Mouse (Mus musculus): ENCODE measurements around the gene Ndufaf2.

Ndufaf2 gene

DNA sequence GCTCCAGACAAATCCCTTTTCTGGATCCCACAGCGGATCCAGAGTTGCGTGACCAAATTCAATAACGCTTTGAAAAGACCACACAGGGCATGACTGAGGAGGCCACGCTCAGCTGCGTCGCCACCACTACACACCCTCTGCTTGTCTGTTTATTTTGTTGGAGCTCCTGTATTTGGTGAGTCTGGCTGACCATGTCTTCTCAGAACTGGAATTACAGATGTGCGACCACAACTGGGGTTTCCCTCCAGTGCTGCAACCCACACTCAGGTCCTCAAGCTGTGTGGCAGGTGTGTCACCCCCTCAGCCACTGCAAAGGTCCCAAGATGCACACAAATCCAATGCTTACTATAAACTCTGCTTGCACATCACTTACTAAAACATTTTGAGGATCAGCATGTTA, 66.1 kb downstream of the Ndufaf2 start:
- DNase-seq (ENCODE audit: inconsistent age in 2 of 2, low spot score in 1 of 2) = no peak

DNA sequence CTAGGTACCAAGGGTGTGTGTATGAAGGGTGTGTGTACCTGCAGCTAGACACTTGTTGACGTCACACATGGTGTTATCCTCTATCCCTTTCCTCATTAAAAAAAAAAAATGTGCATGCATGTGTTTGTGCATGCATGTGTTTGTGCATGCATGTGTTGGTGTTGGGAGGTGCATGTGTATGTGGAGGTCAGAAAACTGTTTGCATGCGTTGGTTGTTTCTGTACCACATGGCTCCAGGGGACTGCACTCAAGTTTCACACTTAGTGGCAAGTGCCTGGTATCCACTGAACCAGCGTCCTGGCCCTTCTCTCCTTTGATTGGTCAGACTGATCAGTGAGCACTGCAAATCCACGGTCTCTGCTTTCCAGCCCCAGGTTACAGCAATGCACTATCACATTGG, 71.7 kb downstream of the Ndufaf2 start:
- no peak for DNase-seq (ENCODE audit: inconsistent age in 2 of 2, low spot score in 1 of 2)

DNA sequence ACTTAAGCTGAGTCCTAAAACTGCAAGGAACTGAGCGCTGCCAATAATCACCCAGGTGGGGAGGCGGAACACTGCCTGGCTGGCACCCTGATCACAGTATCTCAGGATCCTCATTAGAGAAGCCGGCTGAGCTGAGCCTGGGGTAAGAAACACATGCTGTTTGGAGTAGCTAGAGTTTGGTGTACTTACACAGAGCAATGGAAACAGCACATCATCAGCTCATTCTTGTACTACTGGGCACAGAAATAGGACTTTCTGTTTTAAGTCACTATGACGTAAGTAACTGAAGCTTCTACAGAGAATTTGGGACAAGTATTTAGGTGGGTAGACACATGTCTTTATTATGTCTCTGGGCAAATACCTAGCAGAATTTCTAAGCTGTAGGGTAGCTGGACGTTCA, 72.4 kb downstream of the Ndufaf2 start:
- DNase-seq (ENCODE audit: inconsistent age in 2 of 2, low spot score in 1 of 2) = no peak

DNA sequence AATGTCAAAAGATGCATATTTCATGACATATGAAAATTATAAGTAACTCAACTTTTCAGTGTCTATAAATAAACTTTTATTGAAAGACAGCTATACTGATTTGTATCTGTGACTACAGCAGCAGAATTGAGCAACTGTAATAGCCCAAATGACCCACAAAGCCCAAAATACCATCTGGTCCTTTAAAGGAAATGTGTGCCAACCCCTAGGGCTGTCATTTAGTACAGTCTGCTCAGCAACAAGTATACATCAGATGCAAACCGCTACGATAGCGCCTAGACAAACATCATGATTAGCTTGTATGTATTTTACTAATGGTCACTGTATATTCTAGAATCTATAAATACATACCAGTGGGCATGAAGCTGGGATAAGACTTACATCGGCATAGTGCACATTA, 74.3 kb downstream of the Ndufaf2 start:
- DNase-seq (ENCODE audit: inconsistent age in 2 of 2, low spot score in 1 of 2) = no peak

DNA sequence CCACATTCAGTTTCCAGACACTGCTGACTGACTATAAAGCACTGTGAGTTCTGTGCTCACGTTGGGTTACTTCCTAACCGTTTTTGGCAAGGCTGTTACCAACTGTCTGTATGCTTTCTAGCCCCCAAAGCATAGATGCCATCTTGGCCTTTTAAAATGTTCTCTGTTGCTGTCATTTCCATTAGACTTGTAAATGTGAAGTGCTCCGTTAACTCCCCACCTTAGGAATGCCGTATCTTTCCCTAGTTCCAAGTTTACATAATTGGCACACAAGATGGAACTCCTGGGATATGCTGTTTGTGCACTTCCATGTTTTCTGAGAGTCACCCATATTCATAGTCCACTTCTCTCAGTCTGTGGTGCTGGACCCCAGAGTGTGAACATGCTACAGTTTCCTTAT, 80.5 kb downstream of the Ndufaf2 start:
- no peak for DNase-seq (ENCODE audit: inconsistent age in 2 of 2, low spot score in 1 of 2)

DNA sequence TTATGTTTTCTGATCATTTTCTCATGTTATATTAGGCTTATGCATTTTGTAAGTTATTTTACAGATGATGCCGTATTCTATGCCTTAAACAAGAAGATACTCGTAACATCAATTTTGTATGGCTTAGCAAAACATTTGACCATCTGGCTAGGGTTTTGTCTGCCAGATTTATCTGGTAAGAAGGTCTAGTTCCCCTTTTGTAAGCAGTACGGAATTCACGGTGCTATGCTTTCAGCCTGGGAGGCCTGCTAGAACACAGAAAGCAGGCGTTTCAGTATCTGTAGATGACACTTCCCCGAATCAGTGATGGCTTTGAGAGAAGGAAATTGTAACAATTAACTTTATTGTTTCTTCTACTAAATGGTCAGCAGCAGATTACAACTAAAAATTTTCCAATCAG, 80.9 kb downstream of the Ndufaf2 start:
- no peak for DNase-seq (ENCODE audit: inconsistent age in 2 of 2, low spot score in 1 of 2)

DNA sequence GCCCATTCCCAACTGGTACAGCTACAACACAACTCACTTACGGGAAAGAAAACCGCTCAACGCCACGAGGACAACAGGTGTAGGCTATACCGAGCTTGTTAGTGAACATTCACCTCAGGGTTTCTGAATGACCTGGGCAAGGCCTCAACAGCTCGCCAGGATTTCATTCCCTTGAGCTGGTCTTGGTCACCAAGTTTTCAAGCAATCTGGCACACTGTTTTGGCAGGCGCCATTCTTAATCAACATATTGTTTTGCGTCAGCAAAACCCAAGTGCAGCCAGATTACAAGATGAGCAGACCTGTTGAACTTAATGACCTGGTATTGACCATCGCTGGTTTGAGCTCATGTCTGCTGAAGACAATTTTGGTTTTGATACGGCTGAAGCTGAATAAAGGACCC, 88.3 kb downstream of the Ndufaf2 start:
- no peak for DNase-seq (ENCODE audit: inconsistent age in 2 of 2, low spot score in 1 of 2)

DNA sequence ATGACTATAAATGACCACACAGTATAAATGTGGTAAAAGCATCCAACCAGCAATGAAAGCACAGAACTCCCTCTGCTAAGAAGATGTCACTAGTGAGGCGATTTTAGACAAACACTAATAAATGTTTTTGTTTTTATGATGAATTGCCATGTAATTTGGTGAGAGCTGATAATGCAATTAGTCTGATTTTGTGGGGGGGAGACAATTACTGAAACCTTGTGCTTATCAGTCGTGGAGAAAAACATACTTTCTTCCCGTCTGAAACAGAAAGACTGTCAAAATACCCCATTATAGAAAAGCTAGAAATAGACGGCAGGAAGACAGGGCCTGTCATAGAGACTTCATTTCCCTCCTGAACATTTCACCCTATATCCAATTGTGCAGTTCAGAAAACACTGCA, 89.3 kb downstream of the Ndufaf2 start:
- DNase-seq (ENCODE audit: inconsistent age in 2 of 2, low spot score in 1 of 2) = no peak

DNA sequence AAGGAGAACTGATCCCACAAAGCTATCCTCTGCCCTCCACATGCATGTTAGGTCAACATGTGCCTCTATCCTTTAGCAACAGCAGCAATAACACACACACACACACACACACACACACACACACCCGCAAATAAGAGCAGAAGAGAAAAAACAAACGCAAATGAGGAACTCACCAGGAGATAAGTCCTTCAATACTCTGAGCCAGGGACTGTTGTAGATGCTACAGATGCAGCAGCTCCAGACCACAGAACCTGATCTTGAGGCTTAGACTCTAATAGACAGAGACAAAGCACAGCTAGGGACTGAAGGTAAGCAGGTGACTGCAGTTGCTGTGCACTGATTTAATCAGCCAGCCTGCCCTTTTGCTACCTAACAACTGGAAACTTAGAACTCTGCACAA, 92.4 kb downstream of the Ndufaf2 start:
- DNase-seq (ENCODE audit: inconsistent age in 2 of 2, low spot score in 1 of 2) = no peak

DNA sequence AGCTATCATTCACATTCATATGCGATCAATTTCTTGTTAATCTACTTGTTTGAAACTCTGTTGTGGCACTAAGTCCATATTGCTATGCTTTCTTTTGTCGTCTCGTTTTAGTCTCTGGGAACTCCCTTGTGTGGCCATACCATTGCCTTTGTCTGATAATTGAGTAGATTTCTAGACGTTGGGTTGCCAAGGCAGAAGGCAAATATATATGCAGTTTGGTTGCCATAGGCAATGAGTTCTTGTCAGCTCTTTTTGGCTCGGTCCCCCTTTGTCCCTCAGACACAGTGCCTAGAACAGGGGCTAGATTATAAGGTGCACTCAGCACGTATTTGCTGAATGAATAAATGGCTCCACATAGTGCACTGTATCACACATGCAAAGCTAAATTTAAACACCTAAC, 94.1 kb downstream of the Ndufaf2 start:
- no peak for DNase-seq (ENCODE audit: inconsistent age in 2 of 2, low spot score in 1 of 2)

DNA sequence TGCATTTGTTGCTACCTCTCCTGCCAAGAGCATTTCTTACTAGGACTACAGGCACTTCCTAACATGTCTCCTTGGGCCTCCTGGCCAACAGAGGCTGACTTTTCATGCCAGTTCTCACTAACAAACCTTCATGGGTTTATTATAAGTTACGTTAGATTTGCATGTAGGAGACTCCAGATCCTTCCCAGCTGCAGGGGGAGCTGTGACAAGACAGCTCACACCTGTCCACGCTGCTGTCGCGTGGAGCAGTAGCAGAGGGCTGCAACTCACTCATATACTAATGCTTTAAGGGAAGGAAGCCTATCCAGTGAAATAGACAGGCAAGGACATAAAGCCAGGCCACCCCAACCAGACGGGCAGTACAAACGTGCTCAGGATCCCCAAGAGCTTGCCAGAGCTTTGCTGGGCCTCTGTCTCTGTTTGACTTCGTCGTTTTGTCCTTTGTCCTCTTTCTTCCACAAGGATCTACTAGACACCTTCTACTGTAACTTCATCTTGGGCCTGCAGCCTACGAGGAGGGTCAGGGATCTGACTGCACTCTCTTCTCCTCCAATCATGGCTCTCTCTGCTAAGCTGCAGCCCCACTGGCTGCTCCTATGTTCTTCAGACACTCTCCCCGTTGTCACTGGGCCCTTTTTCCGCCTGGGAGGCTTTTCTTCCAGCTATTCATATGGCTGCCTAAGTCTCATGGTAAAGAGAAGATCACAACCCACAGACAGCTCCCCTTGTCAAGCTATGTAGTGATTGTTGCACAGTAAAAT, 94.9 kb downstream of the Ndufaf2 start:
- DNase-seq (ENCODE audit: inconsistent age in 2 of 2, low spot score in 1 of 2) = no peak

DNA sequence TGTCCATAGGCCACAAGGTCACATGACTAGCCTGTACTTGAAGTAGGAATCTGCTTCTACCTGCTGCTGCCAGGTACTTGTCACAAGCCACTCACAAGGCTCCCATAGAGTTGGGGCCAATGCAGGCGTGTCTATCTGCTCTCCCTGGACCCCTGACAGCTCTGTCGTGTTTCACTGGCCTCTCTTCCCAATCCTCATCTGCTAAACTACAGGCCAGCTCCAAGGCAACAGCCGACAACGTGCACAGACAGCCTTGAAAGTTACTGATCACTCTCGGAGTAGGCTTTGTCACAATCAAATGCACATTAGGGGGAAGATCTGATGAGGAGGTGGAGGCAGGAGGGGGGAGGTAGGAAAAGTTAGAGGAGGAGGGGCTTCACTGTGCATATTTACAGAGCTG, 95.5 kb downstream of the Ndufaf2 start:
- no peak for DNase-seq (ENCODE audit: inconsistent age in 2 of 2, low spot score in 1 of 2)

DNA sequence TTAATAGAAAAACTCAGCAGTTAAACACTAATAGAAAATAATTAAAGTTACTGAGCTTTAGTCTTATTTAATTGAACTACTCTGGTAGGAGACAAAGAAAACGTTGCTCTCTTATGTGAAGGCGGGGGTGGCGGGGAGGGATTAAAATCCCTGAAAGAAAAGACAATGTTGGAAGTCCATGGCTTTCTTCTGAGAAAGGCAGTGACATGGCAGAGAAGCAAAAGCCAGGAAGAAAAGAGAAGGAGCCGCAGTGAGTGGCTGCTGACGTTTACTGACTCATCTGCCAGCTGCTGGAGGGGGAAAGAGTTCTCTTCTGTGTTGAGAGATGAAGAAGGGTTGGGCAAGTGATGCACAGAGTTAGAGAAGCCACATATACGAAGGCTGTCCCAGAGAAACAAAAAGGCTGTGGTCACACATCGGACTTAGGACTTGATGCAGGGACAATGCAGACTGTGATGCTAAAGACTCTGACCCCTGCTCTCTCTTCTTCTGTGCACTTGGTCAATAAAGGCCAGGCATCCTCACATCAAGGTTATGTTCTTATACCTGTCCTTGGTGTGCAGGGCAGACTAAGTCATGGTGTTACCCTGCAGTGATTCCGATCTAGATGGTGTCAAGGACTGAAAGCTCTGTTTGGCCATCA, 97.4 kb downstream of the Ndufaf2 start:
- DNase-seq (ENCODE audit: inconsistent age in 2 of 2, low spot score in 1 of 2) = peak in 1 of 2 experiments; percentile 45

DNA sequence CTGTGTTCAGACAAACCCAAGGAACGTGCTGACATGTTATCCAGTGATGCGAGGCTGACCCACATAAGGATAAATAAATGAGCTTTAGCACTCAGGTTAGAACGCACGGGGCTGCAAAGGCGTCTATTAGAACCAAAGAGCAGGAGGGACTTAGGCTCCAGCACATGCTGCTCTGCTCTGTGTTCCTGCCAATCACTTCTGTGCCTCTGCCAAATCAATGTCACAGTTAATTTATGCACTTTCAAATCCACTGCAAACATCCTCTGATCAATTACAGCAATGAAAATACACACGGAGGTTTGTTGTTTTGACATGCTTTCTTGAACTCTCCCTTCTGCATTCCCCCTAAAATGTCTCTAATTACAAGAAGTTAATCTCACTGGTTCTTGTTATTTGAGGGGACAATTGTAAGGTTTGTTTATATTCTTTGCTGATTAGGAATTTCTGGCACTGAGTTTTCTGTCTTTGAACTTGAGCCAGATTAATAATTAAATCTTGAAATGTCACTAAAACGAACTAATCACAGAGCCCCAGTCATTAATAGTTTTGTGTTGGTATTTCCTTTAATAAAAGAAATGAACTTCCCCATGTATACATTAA, 98.0 kb downstream of the Ndufaf2 start:
- peak in 1 of 2 experiments; percentile 54 for DNase-seq (ENCODE audit: inconsistent age in 2 of 2, low spot score in 1 of 2)

DNA sequence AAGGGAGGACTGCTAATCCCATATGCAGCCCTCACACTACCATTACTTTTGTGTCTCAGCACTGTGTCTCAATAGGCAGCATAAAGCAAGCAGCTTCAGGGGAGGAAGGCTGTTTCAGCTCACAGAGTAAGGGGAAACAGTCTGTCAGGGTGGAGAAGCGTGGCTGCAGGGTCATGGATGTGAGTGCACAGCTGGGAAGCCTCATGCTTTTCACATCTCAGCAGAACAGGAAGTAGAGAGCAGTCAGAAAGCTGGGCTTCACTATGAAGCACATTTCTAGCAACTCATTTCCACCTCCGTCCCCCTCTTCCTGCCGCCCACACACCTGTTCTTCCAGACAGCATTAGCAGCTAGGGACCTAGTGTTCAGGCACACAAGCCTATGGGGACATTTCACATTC, 101.5 kb downstream of the Ndufaf2 start:
- DNase-seq (ENCODE audit: inconsistent age in 2 of 2, low spot score in 1 of 2) = no peak

DNA sequence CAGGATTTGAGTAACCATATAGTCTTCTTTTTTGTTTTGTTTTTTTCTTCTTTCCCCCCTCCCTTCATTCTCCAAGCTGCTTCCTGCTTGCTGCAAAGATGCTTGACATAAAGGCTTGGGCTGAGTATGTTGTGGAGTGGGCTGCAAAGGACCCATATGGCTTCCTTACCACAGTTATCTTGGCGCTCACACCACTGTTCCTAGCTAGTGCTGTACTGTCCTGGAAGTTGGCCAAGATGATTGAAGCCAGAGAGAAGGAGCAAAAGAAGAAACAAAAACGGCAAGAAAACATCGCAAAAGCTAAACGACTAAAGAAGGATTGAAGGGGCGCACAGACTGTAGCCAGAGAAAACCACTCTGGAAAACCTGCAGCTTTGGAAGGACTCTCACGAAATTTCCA, 111.1 kb downstream of the Ndufaf2 start:
- DNase-seq (ENCODE audit: inconsistent age in 2 of 2, low spot score in 1 of 2) = no peak

DNA sequence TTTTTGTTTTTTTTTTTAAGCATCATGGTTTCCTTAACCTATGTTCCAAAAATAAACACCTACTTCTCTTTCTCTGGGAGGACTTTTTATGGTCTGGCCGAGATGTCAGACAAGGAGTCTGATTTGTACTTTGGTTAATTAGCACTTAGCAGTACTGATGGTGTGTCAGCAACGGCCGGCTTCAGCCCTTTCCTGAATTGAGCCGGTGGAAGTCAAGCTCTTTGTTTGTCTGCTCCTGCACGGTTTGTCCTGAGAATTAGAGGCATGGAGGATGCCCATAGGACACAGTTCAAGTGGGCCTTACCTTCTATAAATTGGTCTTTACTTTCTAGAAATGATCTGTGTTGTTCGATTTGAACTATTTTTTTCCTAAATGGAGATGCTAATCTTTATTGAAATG, 111.5 kb downstream of the Ndufaf2 start:
- DNase-seq (ENCODE audit: inconsistent age in 2 of 2, low spot score in 1 of 2) = no peak

DNA sequence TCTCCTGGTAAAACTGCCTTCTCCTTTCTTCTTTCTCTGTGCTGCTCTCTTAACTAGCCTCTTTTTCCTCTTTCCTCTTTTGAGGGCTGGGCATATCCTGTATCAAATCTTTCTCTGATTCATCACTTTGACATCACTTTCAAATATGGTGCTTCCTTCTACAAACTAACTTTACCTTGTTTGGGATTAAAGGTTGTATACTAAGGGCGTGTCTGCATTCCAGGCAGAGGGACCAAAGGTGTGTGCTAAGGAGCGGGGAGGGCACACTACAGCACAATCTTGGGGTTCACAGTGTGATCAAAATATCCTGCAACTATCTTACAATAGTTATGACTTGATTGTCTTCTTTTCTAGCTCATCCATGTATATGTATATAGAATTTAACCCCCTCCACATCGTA, 112.4 kb downstream of the Ndufaf2 start:
- no peak for DNase-seq (ENCODE audit: inconsistent age in 2 of 2, low spot score in 1 of 2)

DNA sequence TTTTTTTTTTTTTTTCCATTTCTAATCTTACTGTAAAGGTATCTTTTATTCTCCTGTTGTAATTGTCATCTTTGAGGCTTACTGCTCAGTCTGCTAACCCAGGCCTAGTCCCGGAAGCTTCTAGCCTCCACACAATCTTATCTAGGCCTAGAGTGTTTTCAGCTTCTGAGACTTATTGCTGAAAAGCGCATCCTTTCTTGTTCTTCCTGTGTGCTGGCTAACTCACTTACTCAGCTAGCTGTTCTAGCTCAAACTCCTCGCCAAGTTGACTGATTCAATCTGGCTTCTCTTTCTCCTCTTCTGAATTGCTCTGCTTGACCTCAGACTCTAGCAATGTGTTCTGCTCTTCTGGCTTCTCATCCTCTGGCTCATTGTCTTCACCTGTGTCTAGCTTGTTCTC, 112.8 kb downstream of the Ndufaf2 start:
- DNase-seq (ENCODE audit: inconsistent age in 2 of 2, low spot score in 1 of 2) = no peak

DNA sequence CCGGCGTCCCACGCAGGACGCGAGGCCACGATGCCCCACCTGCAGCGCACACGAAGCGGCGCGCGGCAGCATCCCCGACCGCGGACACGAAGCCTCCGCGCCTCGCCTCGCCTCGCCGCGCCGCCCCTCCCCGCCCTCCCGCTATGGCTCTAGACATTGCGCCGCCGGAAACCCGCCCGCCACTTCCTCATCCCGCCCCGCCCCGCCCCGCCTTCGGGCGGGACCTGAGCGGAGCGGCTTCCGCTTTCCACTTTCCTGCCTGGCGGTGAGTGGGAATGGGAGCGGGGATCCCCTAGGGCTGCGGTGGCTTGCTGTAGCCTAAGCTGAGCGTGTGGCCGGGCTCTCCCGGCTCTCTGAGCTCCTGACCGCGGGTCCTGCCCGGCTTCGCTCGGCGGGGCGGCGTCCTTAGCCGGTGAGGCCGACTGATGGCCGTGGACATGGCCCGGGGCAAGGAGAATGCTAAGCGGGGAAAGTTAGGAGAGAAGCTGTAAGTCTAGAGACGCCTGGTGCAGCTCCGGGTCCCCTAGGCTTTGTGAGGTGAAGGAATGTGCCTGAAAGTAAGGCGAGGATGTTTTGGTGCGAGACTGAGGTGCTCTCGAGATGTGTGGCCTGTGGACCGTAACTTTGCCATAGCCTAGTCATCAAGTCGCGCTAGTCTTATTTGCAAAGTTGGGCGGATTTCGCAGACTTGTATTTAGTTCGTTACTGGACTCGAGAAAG, 114.0 kb downstream of the Ndufaf2 start, which contains the start of gene Smim15:
Gene Smim15 (plus strand): TSS at position 225 of the 720 bp plus-strand sequence.
- DNase-seq (ENCODE audit: inconsistent age in 2 of 2, low spot score in 1 of 2) = peak; percentile 90 to 97

DNA sequence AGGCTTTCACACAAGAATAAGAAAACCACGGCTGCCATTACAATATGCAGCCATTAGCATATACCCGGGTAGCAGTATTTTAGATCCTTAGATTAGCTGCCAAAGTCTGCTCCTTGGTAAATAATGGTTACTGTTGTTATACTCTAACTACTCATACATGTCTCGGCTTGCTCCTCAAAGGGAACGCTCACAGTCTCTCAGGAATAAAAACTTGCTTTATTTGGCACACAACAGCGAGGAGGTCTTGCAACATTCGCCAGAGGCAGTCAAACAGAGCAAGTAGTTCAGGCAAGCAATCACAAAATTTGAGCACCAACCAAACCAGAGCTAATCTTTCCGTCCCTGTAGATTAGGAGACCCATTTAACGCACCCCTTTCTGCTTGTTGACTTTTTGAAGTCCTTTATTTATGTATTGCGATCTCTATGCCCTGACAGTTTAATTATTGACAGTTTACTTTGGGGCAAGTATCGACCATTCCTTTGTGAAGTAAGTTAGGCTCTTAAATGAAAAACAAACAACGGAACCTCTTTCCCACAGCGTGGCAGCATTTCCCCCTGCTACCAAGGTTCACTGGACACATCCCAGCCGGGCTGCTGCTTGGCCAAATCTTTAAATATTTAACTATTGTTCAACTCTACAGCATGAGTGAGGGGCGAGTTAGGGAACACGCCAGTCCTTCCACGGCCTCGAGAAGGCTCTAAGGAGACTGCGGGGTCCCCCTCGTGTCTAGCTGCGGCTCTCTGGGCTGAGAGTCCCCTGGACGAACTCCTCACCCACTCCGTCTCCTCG, 114.8 kb downstream of the Ndufaf2 start:
- peak; percentile 21 to 86 for DNase-seq (ENCODE audit: inconsistent age in 2 of 2, low spot score in 1 of 2)

Data from adrenal gland, adult (tissue).